Mouse (Mus musculus) cerebellum, adult 9-11 months (tissue): ENCODE measurements at regions not wholly inside any gene's neighbourhood (a gene's known extent, or its start where the extent isn't known, plus 50 kb on each side); places are given as distances from the start of the nearest gene placed in this dataset.

ENCODE experiments used
- DNase-seq: peaks from one replicate; pipeline ENCODE4 v3.0.0; 2022

GRCm38 (mm10) chr11:9739098-9739497, 547.4 kb downstream of the Abca13 start:
- no peak for DNase-seq

GRCm38 (mm10) chr11:9780240-9780901, 588.6 kb downstream of the Abca13 start:
- no peak for DNase-seq

DNA sequence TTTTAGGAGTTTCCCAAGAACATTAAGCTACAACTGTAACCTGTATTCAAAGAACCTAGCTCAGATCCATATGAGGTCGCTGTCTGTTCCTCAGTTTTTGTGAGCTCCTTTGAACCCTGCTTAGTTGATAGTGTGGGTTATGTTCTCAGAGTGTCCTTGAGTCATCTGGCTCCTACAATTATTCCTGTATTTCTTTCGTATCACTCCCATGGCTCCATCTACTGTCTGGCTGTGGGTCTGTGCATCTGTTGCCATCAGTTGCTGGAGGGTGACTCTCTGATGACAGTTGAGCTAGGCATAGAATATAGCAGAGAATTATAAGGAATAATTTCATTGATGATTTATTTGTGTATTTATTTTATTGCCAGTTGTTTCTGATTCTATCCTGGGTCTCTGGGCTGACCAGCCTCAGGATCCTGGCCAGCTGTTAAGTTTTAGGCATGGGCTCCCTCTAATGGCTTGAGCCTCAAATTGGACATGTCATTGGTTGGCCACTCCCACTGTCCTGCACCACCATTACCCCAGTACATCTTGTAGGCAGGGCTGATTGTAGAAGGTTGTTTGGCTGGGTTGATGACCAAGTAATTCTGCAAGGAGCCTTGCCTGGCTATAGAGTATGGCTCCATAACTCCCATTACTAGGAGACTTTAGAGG, 601.6 kb downstream of the Abca13 start:
- DNase-seq, result no peak

- DNase-seq, result peak; percentile 4
Observed at GRCm38 (mm10) chr11:9839636-9840035, 647.9 kb downstream of the Abca13 start.

DNA sequence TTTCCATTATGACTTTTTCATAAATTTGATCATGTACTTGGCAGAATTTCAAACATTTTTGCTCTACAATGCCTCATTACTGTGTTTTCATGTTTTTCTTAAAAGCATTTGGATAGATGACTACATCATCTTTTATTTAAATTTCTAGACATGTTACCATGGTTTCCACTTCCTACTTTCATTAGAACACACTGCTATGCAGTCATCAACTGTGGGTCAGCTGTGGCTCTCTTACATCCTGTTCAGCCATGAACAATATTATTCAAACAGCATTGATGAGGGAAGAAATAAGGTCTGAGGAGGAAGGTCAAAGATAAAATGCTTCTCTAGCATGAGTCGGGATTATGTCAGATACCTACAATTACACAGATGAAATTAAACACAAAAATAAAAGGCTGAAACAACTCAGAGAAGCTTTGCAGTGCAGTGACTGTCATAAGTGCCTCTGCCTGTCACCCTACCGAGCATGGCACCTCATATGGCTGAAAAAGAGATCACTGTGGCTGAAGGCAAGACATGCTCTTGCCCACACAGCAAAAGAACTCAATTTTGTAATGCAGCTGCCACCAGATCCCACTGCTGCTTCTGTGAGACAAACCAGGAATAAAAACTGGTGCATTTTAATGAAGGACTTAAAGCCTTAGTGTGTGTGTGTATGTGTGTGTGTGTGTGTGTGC, 676.9 kb downstream of the Abca13 start:
- no peak for DNase-seq
